Mouse (Mus musculus) midbrain, embryonic 14.5 days (tissue): Measurements from ENCODE around the gene Npvf. TPM values are rescaled to one million over a fixed set of nuclear protein-coding genes. Genes with fewer than 3 reads are reported as not detected.

Experiments used
- polyA plus RNA-seq: library from polyadenylated mRNA; unstranded; fragments of >200 nt; fragmentation: Nextera tagmentation; extraction: Ambion mirVana; gene quantifications from 2 replicates; pipeline ENCODE4 v1.2.1, GENCODE M21; 2014

Gene Npvf
- polyA plus RNA-seq, 1 experiment from 2014 or later = 0.37 TPM

Other genes starting within 250 kb of the Npvf start
- gene Osbpl3, start 198.2 kb downstream of the Npvf start, polyA plus RNA-seq = 4.2 and 5.5 TPM in 2 replicates
- 70.5 and 77.8 TPM in 2 replicates for gene Cycs, start 87.9 kb downstream of the Npvf start, polyA plus RNA-seq
- 3.2 and 3.5 TPM in 2 replicates for gene 4921507P07Rik, start 57.8 kb downstream of the Npvf start, polyA plus RNA-seq